Mouse (Mus musculus): ENCODE data around the gene Gpr89.

The Gpr89 gene

DNA sequence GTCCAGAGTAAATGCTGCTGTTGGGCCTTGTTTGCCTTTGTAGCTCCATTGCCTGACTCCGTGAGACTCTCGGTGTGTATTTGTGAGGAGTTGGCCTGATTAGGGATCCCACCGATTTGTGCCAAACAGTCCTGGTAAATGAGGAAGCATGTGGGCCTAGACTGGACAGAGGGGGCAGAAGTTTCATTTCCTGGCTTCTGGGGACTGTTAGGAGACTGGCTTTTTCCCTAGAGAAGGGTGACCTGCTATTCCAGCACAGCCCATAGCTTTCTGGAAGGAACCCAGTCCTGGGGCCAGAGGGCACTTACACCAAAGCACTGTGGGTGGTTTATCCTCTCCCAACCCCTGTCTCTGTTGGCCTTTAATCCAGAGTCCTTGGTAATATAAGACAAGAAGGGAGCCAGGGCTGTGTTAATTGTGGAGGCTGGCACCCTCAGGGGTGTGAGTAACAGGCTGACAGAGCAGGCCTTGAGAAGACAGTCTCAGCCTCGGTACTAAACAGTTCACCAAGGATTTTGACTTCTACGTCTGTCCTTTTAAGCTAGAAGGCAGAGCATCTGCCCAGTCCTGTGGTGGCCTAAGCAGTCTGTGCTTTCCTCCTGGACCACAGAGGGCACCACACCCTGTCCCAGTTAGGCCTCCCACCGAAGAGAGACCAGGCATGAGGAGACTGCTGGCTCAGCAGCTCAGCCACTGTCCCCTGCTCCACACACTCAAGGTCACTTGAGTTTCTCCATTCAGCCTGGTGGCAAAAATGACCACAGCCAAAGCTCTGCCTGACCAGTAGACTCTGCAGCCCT, 84.8 kb downstream of the Gpr89 start:
- DNase-seq: no peak

All from thymus, postnatal 25 days (tissue).